Mouse (Mus musculus) left cerebral cortex, postnatal 25 days (tissue): ENCODE measurements around the gene Ivd. TPM values are rescaled to one million over a fixed set of nuclear protein-coding genes. Genes with fewer than 3 reads are reported as not detected.

Source experiments
- total RNA-seq, 2 experiments: library from RNA; stranded (reverse); gene quantifications; 2 replicates each; pipeline ENCODE4 v1.2.3; 2021

The Ivd gene
- total RNA-seq, 2 experiments from 2014 or later = 57.3 to 70.7 TPM

Other genes starting within 250 kb of the Ivd start
- gene Pak6, start 198.7 kb upstream of the Ivd start, total RNA-seq = 100 to 1,000 TPM in 1 of 2 experiments, 10 to 100 TPM in 1; 92.1 to 103 TPM
- 10 to 100 TPM; 22.4 to 34.4 TPM for gene Ankrd63, start 158.0 kb upstream of the Ivd start, total RNA-seq
- 1 to 10 TPM; 2.1 to 2.6 TPM for gene Plcb2, start 133.5 kb upstream of the Ivd start, total RNA-seq
- gene Inafm2, start 116.2 kb upstream of the Ivd start, total RNA-seq = 10 to 100 TPM; 38.3 to 39.7 TPM
- 1 to 10 TPM; 3.7 to 3.8 TPM for gene Ccdc9b, start 99.3 kb upstream of the Ivd start, total RNA-seq
- not detected for gene Phgr1, start 89.2 kb upstream of the Ivd start, total RNA-seq
- gene Disp2, start 82.2 kb upstream of the Ivd start, total RNA-seq = 100 to 1,000 TPM; 186 to 188 TPM
- gene Knstrn, start 48.0 kb upstream of the Ivd start, total RNA-seq = 1 to 10 TPM in 1 of 2 experiments, under 1 TPM in 1; 0.94 to 2.2 TPM
- 10 to 100 TPM; 38.8 to 41.9 TPM for gene Bahd1, start 38.4 kb downstream of the Ivd start, total RNA-seq
- gene Chst14, start 64.5 kb downstream of the Ivd start, total RNA-seq = 1 to 10 TPM; 2.3 to 2.5 TPM
- gene Ccdc32, start 167.4 kb downstream of the Ivd start, total RNA-seq = 10 to 100 TPM; 50.5 to 51.0 TPM
- 1 to 10 TPM; 7.6 to 7.7 TPM for gene Rpusd2, start 172.8 kb downstream of the Ivd start, total RNA-seq
- gene Knl1, start 185.2 kb downstream of the Ivd start, total RNA-seq = under 1 TPM; 0.23 to 0.43 TPM